Mouse (Mus musculus): ENCODE data around the gene Ugt3a2.

Ugt3a2 gene

DNA sequence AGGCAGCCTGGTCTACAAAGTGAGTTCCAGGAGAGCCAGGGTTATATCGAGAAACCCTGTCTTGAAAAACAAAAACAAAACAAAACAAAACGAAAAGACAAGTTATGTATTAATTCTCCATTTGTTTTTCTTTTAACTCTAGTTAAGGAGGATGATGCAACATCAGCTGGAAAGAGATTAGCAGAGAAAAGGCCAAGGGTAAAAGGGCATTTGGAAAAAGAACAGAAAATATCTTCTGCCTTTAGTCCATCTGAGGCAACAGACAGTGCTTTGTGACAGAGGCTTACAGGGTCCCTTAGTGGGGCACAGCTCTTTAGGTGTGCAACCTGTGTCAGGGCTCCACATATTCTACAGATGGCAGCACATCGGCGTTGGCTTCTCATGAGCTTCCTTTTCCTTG is at the start of gene Ugt3a2:
TSS of gene Ugt3a2 (plus strand) at position 210 of the 400 bp plus-strand sequence.
- TF ChIP-seq GATA4 (IDR thresholded peaks at IDR 0.05; ENCODE audit: insufficient replicate concordance, low read length), result 0 out of 2 replicates have a peak, but pooled peaks have one; percentile 22

DNA sequence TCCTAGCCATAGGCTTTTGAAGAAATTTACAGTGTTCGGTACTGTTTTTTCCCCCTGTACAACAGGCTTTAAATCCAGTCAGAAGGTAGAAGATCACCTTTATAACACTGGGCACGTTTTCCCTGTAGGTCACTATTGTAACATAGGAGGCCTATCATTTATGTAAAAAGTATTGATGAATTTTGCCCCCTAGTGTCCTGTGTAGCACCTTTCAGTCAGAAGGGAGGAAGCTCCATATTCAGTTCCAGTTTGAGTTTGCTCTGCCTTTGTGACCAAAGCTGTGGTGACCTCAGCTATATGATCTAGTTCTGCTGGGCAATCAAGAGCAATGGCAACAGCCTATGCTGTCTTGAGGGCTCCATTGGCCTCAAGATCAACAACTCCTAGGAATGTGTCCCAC is 45.7 kb upstream of the Ugt3a2 start:
- no peak for TF ChIP-seq GATA4 (IDR thresholded peaks at IDR 0.05; ENCODE audit: insufficient replicate concordance, low read length)

DNA sequence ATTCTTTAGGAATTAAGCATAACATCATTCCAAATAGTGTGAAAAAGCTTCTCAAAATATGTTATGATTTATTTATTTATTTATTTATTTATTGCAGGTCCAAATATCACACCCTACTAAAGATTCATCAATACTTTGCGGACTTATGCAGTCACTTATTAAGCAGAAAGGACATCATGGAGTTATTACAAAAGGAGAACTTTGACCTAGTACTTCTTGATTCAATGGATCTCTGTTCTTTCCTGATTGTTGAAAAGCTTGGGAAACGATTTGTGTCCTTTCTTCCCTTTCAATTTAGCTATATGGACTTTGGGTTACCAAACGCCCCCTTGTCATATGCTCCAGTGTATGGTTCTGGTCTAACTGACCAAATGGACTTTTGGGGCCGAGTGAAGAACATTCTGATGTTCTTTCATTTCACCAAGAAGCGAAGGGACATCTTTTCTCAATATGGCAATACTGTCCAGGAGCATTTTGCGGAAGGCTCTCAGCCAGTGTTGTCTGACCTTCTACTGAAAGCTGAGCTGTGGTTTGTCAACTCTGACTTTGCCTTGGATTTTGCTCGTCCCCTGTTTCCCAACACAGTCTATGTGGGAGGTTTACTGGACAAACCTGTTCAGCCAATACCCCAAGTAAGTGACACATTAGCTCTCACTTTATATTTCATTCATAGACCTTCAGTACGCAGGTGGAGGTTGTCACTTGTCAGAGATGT is 29.2 kb upstream of the Ugt3a2 start:
- no peak for TF ChIP-seq GATA4 (IDR thresholded peaks at IDR 0.05; ENCODE audit: insufficient replicate concordance, low read length)

DNA sequence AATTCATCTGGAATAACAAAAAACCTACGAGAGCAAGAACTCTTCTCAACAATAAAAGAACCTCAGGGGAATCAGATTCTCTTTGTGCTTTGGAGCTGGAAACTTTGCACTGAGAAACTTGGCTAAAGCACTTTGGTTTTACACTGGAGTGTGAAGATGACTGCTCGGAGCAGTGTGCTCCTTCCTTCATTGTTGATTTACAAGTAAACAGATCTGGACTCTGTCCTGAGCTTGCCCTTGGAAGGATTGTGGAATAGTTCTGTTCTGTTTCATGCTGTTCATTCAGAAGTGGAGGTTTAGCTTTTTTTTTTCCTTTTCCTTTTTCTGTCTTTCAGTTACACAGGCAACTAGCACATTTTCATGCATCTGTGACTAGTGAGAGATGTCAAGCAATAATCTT is 754 bp upstream of the Ugt3a2 start:
- TF ChIP-seq GATA4 (IDR thresholded peaks at IDR 0.05; ENCODE audit: insufficient replicate concordance, low read length), result no peak

DNA sequence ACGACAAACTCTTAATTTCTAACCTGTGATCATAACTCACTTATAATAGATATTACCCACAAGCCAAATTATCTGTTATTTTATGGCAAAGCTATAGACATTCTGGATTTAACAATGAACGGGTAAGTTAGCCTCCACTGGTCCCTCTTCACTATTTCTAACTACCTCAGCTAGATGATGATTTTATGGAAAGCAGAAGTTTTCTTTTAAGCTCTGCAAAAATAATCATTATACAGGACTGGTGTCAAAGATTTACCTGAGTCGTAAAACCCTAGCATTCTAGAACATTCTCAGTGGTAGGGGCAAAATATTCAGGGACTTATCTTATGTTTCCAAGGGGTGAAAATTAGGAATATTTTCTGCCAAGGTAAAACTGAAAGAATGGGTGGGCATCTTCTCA is 1.3 kb downstream of the Ugt3a2 start:
- TF ChIP-seq GATA4 (IDR thresholded peaks at IDR 0.05; ENCODE audit: insufficient replicate concordance, low read length), result no peak

DNA sequence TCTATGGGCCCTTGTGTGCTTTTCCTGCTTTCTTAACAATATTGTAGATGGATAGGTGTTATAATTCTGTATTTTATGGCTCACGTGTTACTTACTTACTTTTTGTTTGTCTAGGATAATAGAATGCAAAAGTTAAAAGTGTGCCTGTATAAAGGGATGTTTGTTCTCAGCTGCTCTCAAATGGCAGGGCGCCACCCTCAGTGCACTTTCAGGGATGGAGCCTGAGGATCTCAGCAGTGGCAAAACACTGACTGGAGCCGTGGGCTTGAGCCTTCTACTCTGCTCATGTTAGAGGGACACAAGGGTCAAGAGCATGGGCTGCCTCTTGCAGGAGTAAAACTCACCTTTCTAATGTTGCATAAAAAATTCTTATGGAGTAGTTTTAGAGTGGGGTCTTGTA is 1.7 kb downstream of the Ugt3a2 start:
- no peak for TF ChIP-seq GATA4 (IDR thresholded peaks at IDR 0.05; ENCODE audit: insufficient replicate concordance, low read length)

DNA sequence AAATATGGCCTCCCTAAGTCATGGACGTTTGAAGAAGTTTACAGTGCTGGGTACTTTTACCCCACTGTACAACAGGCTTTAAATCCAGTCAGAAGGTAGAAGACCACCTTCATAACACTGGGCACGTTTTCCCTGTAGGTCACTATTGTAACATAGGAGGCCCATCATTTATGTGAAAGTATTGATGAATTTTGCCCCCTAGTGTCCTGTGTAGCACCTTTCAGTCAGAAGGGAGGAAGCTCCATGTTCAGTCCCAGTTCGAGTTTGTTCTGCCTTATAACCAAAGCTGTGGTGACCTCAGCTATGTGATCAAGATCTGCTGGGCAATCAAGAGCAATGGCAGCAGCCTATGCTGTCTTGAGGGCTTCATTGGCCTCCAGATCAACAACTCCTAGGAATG is 13.4 kb downstream of the Ugt3a2 start:
- TF ChIP-seq GATA4 (IDR thresholded peaks at IDR 0.05; ENCODE audit: insufficient replicate concordance, low read length), result no peak

DNA sequence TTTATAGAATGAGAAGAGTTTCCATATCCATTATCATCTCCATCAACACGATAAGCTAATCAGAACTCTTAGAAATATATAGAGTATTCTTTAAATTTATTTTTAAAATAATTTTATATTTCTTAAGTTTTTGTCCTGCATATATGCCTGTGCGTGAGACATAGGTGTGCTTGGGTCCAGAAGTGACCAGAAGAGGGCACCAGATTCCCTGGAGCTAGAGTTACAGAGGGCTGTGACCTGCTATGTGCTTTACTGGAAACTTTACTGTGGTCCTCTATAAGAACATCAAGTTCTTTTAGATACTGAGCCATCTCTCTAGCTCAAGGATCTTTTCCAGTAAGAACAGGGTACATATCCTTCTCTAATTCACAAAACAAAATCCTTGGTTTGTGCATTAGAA is 27.5 kb downstream of the Ugt3a2 start:
- no peak for TF ChIP-seq GATA4 (IDR thresholded peaks at IDR 0.05; ENCODE audit: insufficient replicate concordance, low read length)

DNA sequence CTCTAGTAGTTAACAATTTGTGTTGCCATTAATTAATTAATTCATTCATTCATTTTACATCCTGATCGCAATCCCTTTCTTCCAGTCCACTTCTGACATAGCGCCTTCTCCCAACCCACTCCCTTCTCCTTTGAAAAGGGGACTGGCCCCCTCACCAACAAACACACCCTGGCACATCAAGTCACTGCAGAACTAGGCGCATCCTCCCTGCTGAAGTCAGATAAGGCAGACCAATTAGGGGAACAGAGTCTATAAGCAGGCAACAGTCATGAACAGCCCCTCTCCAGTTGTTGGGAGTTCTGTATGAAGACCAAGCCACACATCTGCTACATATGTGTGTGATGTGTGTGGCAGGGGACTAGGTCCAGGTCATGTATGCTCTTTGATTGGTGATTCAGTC is 33.4 kb downstream of the Ugt3a2 start:
- no peak for TF ChIP-seq GATA4 (IDR thresholded peaks at IDR 0.05; ENCODE audit: insufficient replicate concordance, low read length)

DNA sequence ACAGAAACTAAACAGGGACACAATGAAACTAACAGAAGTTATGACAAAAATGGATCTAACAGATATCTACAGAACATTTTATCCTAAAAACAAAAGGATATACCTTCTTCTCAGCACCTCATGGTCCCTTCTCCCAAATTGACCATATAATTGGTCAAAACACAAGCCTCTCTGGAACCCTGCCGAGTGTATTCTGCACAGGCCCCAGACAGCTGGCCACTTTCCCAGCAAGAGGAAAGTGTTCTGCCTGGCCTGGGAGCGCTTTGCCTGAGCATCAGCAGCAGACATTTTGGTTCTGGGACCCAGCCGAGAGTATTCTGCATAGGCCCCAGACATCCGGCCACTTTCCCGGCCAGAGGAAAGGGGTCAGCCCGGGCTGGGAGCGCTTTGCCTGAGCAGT is 40.9 kb downstream of the Ugt3a2 start:
- TF ChIP-seq GATA4 (IDR thresholded peaks at IDR 0.05; ENCODE audit: insufficient replicate concordance, low read length), result no peak

DNA sequence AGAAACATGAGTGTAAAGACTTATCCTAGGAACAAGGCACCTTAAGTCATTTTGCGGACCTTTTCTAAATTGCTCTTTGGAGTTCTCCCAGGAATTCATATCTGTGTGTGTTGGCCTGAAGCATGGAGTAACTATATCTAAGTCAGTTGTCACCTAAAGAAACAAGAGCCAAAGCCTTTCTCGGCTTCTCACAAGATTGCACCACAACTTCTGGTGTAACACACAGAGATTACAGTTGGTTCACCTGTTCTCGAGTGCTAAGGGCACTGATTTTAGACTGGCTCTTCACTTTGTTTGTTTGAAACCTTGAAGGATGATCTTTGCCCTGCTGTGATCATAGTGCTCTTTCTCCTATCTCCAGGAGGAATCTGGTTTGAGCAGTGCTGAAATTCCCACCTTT is 74.1 kb downstream of the Ugt3a2 start:
- TF ChIP-seq GATA4 (IDR thresholded peaks at IDR 0.05; ENCODE audit: insufficient replicate concordance, low read length), result no peak

All from liver, adult (tissue).